Mouse (Mus musculus) thymus, postnatal 14 days (tissue): Measurements from ENCODE around the gene Ptgis.

ENCODE experiments used
- DNase-seq: peaks from one replicate; pipeline ENCODE4 v3.0.0; 2021

The Ptgis gene

DNA sequence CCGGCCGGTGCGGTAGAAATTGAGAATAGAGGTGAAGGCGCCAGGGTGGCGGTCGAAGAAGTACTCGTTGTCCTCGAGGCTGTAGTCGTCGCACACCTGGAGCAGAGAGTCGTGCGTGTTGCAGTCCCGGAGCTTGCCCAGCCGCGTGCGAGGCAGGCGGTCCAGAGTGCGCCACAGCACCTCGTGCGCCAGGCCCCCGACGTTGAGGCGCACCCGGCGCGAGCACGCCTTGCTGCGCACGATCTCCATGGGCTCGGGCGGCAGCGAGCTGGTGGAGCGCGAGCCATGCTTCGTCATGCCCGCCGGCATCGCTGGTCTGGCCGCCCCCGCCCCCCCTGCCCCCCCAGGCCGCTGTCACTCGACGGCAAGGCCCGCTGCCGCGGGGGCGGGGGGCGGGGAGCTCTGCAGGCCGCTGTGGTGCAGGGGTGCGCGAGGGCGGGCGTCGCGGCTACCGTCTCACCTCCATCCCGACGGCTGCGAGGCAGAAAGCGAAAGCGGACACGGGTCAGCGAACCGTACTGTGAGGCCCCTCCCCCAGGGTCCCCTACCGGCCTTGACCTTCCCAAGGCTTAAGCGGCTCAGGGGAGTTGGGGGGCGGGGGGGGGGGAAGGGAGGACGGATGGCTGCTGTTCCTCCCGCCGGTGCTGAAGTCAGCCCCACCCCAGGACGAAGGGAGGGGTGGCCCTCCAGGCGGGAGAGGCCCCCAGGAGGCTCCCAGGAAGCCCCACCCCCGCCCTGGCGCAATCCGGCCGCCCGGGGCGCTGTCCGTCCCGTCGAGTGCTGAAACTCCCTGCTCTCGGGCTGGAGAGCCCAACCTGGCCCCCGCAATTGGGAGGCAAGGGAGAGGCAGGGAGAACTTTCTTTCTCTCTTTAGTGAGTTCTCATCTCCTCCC is 51.8 kb downstream of the Ptgis start:
- peak; percentile 58 for DNase-seq

DNA sequence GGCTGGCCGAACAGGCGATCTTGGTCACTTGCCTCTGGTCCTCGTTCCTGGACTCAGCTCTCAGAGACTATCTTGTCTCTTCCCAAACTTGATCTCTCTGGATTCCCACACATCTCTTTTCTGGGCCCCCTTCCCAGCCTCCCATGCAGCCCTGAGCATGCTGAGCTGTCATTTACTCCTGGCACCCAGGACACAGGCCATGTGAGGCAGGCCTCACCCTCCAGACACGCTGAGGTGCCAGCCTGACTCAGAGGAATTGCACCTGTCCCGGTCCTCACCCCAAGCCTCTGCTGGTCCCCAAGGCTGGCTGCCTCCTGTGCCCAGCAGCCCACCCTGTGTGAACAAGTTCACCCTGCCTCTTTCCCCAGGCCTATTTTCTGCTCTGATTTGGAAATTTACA is 53.3 kb downstream of the Ptgis start:
- no peak for DNase-seq

DNA sequence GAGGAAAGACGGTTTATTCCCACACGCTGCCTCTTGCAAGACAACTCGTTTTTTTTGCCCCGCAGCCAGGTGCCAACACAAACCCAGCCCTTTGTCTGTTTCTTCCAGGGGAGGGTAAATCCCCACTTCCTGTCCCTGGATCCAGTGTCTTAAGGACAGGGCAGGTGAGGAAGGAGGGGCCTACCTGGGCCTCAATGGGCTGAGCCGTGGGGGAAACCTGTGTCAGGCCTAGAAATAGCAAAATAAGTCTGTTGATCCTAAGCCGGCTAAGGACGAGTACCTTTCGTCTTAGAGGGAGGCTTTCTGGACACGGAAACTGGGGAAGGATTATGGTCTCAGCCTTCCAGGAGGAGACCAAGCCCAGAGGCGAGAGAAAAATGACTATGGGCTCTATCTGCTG is 53.9 kb downstream of the Ptgis start:
- DNase-seq, result no peak

DNA sequence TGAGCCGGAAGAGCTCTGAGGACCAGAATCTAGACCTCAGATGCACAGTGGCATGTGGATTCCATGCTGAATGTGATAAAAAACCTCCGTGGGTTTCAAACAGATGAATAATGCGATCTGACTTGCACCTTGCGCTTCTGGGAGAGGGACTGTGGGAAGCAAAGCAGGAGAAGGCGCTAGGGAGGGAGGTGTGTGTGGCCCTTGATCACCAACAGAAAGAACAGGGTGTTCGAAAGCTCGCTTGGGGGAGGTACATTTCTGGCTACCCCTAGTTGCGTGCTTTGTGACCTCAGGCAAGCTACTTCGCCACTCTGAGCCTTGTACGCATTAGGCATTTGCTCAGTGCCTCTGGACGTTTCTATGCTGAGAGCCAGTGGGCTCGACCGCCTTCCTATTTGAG is 54.4 kb downstream of the Ptgis start:
- DNase-seq, result no peak

DNA sequence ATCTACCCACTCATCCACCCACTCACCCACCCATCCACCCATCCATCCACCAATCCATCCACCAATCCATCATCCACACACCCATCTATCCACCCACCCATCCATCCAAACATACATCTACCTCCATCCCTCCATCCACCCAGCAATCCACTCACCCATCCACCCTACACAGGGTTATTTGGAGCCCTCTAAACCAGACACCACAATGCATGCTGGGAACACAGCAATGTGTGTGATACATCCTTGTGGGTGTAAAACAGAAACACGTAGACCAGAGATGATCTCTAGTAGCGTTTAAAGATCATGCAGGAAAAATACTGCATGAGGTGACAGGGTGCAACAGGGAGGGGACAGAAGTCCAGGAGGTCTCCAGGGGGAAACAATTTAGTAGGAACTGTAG is 55.0 kb downstream of the Ptgis start:
- DNase-seq, result no peak

DNA sequence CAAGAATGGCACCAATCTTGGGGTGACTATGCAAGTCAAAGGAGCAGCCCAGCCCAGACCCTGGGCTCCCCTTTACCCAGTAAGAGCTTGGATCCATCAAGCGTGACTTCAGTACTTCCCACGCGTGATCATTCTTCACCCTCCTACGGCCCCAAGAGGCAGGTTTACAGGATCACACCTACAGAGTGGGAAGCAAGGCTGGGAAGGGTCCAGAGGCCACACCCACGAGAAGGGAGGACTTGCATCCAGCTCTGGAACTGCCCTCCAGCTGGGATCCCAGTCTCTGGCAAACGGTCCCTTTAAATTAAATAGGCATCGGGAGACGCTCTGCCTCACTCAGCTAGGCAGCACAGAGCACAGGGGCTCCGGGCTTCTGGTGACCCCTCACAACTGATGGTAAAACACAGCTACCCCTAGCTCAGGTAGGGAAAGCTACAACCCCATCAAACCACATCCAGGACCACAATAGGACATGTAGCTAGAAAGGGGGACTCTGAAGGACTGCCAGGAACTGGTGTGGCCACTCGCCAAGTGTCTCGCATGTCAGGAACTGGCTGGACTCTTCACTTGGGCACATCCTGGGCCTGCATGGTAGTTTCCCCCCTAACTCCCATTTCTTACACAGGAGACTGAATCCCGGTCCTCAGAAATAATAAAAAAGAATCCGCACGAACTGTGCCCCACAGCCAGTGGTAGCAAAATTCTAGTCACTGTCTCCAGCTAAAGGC is 58.6 kb downstream of the Ptgis start:
- DNase-seq, result no peak

DNA sequence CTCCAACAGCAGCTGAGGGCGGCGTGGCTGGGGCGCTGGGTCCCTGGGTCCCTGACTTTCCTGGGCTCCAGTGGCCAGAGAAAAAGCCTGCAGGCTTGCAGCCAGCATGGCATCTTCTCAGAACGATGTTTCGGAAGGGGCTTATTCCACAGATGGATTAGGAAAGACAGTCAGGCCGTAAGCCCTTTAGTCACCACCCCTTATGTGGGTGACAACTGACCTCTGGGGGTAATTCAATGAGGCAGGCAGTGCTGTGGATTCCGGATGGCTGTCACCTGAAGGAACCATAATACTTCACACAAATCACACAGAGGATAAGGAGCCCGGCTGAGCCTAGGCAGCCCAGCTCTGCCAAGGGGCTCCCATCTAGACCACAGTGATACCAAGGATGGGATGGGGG is 59.3 kb downstream of the Ptgis start:
- DNase-seq, result no peak

DNA sequence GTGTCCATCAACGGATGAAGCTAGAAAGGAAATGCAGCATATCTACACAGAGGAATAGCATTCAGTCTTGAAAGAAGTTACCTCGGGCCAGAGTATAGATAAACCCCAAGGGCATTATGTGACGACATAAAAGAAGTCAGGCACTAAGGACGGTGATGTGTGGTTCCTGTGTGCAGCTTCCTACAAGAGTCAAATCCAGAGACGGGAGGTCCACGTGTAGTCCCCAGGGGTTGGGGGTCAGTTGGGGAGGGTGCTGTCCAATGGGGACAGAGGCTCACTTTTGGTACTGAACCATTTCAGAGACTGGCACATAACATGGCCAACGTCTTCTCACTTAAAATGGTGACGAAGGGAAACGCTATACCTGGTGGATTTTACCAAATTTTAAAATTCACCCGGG is 61.1 kb downstream of the Ptgis start:
- no peak for DNase-seq

DNA sequence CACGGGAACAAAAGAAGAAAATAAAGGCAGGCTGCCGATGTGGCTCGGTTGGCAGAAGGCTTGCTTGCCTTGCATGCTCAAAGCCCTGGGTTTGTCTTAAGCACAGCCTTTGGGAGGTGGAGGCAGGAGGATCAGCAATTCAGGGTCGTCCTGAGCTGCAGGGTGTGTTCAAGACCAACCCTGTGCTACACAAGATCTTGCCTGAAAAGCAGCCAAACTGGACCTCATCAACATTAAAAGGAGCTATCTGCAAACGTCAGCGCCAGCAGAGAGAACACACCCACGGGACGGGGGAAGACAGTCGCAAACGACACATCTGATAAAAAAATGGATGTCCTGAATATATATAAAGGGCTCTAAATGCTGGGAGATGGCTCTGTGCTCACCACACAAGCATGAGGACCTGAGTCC is 63.2 kb downstream of the Ptgis start:
- no peak for DNase-seq

DNA sequence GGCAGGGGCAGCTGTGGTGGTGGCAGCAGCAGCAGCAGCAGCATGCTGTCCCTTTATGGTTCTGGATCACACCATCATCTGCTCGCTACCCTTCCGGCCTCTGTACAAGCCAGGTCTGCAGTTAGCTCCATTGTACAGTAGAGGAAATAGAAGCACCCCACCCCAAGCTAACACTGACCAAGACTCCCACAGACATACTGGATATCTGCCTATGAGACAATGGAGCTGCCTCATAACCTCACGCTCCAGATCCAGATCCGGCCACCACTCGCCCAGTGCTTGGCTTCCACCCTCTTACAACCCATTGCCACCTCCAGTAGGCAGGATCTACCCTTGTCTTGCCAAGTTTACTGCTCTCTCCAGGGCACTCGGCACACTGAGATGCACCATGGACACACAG is 65.1 kb downstream of the Ptgis start:
- no peak for DNase-seq

DNA sequence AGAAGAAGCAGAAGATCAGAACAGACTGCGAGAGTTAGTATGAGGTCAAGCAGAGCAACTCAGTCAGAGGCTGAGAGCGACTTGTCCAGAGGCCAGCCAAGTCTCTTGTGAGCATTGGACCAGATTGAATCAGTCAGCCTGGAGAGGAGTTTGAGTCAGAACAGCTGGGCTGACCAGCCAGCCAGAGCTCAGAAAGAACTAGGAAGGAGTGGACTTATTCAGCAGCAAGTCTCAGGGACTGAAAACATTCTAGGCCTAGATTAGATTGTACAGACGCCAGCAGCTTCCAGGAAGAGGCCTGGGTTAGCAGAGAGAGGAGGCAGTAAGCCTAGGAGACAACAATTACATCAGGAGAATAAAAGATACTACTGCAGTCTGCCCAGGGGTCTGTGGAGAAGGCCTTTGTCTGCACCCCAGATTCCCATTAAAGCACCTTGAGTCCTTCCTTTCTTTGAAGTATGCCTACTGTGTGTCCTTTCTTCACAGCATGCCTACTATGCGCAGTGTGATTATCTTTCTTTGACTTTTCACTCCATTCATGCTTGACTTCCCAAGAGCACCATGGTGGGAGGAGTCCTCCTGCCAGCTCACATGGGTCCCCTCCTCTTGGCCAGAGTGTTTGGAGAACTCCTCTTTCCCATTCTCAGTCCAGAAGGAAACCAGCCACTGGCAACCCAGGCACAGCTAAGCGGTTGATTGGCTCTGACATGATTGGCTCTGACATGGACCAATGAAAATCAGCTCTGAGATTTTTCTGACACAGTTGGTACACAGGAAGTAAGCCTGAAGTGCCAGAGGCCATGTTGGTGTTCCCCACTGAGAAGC is 67.1 kb downstream of the Ptgis start:
- no peak for DNase-seq

DNA sequence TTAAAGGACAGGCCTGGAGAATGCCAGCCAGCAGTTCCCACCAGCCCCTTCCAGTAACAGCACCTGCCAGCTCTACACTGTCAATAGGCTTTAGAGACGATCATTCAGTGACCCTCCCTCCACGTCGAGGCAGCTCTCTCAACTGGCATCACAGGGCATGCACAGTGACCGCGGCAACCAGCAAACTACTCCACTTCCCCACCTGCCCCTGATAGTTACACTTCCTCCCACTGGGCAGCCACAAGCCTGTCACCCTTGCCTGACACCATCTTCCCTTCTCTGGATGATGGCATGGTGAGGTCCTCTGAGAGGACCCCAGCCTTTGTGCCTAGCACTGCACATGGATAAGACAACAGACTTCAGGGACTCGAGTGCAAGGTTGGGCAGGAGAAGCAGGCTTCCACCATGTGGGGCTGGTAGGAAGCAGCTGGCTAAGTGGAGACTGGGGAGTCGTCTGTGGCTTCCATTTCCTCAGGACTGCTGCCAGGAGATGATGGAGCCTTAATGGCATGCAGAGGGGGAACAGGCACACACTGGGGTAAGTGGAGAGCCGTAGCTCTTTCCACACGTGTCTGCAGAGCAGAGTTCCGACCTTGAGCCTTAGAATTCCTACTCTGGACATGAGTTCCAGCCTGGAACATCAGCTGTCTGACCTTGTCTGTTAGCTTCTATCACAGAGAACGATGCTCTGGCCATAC is 72.7 kb downstream of the Ptgis start:
- no peak for DNase-seq

DNA sequence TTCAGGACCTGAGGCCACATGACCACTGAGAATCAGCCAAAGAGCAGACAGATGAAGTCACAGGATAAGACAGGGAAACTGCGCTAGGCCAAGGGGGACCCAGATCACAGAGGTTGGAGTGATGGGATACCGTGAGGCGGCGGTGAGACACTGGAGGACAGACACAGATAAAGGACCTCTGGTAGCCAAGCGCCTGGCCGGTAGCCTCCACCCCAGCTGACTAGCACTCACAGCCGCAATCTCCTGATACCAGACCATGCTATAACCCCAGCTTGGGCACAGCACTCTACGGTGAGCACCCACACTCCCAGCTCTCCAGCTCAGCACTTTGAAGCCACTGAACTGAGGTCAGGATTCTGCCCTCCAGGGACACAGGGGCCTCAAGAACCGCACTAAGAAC is 76.8 kb downstream of the Ptgis start:
- DNase-seq, result no peak

DNA sequence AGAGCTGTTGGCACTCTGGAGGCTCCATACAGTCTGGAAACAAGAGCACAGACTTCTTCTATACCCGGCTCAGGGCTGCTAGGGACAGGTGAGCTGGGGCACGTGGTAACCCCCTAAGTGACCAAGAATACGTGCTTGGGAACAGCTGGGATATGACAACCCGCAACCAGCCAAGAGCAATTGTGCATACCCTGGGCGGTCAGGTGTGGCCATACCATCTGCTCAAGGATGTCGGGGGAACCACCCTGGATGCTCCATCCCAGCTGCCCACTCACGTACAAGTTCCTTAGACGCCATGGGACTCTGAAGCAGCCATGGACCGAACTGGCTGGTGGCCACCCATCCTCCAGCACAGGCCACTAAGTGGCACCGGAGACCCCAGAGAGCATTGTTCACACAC is 77.3 kb downstream of the Ptgis start:
- DNase-seq, result no peak

DNA sequence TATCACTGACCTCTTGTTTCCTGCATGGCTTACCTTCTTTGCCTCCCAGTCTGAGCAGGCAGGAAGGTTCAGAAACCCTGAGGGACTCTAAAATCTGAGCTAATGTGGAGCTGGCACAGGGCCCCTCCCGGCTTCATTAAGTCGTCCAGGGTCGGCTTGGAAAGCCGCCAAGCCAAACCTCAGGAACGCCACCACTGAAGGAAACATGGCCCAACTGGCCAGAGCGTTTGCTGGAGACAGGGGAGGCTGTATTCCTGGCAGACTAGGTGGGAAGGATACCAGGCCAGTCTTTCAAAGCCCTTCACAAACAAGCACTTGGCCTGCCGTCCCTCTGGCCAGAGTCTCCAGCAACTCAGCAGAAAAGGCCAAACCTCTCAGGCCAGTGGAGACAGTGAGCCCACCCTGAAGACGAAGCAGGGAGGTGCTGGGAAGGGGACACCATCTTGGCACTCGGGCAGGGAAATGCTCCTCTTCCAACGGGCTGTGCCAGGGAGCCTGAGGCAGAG is 77.8 kb downstream of the Ptgis start:
- no peak for DNase-seq

DNA sequence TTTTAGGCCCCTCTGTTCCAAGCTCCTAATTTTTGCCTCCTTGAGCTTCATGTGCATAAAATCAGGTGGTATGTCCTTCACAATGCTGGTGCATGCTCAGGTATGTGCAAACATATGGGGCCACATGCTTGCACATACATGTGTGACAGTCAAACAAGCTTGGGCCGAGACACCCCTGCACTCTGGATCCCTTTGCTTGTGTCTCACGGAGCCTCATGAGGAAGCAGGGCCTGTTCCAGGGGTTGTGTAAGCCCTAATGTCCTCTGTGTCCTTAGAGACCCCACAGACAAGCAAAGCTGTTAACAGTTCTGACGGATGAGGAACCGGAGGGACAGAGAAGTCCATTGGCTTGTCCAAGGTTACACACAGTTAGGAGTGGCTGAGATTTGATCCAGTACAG is 80.7 kb downstream of the Ptgis start:
- DNase-seq, result no peak

DNA sequence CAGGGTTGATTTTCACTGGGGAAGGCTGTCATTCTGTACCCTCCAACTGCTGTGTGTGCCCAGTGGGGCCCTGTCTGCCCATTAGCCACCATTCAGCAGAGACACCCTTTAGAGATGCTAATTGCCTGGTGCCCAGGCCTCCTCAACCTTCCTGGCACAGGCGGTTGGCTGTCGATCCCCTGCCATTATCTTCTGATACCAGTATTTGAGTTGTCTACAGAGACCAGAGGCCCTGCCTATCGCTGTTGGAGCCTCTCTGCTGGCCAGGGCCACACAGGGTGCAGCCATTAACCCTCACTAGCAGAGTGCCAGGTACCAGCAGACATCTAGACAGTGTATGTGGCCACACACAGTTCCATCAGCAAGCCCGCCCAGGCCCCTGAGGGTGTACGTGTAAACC is 81.6 kb downstream of the Ptgis start:
- no peak for DNase-seq

DNA sequence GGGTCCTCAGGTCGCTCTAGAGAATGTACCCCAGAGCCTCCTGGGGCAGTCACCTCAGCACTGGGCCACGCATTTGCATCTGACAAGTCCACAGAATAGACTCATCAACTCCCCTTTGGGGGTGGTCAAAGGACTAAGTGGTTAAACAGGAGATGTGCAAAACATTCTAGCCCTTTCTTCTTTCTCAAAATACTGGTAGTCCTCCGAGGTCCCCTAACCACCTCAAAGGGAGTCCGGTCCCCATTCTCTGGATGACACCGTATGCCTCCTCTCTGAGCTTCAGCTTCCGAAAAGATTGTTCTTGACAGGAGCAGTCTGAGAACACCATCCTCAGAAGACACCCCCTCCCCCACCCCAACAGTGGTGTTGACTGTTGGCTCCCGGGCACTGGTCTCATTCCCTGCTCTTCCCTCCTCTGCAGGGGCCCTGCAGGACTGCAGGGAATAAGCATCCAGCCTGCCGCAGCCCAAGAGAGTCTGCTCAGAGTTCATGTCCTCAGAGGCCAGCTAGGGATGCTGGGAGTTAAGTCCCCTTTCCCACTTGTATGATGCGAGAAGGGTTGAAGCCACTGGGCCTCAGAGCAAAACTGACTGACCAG is 84.2 kb downstream of the Ptgis start:
- DNase-seq, result no peak

DNA sequence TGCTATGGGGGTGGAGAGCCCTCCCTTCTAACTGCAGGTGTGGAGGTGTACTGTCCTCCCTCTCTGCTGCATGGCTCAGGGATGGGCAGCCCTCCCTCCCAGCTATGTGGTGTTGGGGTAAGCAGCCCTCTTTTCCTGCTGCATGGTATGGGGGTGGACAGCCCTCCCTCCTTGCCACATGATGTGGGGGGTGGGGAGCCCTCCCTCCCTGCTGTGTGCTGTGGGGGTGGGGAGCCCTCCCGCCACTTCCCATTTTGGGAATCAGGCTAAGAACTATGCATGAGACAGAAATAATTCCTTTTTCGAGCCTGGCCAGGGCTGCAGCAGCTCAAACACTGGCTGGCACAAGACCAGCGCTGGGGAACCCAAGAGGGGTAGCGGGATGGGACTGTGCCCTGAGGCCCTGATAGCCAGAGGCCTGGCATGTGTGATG is 84.8 kb downstream of the Ptgis start:
- no peak for DNase-seq

DNA sequence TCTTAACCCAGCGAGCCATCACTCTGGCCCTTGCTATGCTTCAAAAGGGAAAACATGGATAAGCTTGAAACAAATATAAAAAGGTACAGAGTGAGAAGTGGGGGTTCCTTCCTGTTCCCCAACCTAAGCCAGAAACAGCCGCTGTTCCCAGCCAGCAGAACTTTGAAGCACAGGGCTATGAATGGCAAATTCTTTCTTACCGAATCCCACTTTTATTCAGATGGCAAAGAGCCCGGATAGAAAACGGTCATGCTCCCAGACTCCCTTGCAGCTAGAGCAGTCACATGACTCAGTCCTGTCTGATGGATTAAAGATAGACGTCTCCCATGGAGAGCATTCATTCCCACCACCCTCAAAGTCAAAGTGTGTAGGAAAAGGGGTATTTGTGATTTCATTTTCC is 89.5 kb downstream of the Ptgis start:
- no peak for DNase-seq

DNA sequence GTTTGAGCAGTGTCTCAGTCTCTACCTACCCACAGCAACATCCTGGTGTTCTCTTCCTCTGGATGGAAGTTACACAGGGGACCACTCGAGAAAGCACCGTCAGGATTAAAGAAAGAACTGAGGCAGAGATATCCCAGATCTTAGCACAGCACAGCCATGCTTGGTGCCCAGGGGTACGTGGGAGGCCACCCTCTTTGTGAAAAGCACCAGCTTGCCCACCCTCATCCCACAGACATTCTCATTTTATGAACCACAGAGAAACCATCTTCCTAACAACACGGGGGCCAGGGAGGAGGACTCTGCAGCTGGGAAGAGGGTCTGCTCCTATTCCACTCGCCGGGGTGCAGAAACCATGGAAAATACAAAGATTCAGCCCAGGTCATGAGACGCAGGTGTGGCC is 90.3 kb downstream of the Ptgis start:
- no peak for DNase-seq

DNA sequence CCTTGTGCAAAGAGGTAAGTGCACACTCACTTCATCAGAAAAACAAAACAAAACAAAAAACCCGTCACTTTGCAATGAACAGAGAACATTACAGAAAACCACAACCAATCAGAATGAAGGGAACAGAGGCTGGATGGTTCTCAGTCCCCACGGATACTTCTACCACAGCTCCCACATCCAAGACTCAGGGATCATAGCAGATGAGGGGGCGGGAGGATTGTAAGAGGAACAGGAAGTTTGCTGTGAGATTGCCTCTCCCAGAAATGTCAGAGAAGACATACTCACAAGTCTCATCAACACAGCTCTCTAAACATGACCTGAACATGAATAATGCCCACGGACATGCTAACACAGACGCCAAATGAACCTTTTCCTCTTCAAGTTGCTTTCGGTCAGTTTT is 91.4 kb downstream of the Ptgis start:
- DNase-seq, result no peak
